In genomic region chr10:125896646-125897045, GRCm38 (mm10) we compare ENCODE assay signal across 23 mouse cellular contexts.
A peak's percentile ranks its signal among the peaks of the same experiment; 100 is the strongest.
DNase-seq lines count a peak whose midpoint lies in the region; ATAC-seq lines count a peak whose summit lies in the region.
"Had no signal": no experiment of that assay in that cellular context is flagged by ENCODE, and none has a peak within 500 bp of the region (broad histone marks: within the 10 kb centered on the region; RNA-seq: fewer than 3 reads in every experiment).

No protein-coding gene starts in this region.

- H3K9me3 ChIP-seq in kidney, embryonic 16.5 days (ENCODE audit: low read length) = no peaks in the 10 kb centered on the region
- H3K9me3 ChIP-seq: embryonic facial prominence, embryonic 12.5 days; forebrain, embryonic 12.5 days; heart, embryonic 15.5 days; hindbrain, embryonic 10.5 days had no signal

- 28% methylated on average over 5 of the region's 5 CpGs for WGBS in kidney, embryonic 16.5 days

- no peak overlapping the region for H3K4me3 ChIP-seq in kidney, embryonic 16.5 days (ENCODE audit: low read length)
- H3K4me3 ChIP-seq: embryonic facial prominence, embryonic 12.5 days; forebrain, embryonic 12.5 days; heart, adult 2 months; heart, embryonic 15.5 days; hindbrain, embryonic 10.5 days had no signal

- peak; percentile 84 for ATAC-seq in kidney, embryonic 16.5 days (ENCODE audit: low FRiP score, low TSS enrichment)
- ATAC-seq: CD4-positive, CD25-positive, alpha-beta regulatory T cell, adult 4 months; forebrain, embryonic 16.5 days had no signal

- peaks cover 6% of the 10 kb centered on the region for H3K4me1 ChIP-seq in kidney, embryonic 16.5 days (ENCODE audit: insufficient read depth, low read length)
- H3K4me1 ChIP-seq: forebrain, embryonic 12.5 days; heart, embryonic 15.5 days had no signal

- peak; percentile 41 for DNase-seq in embryo, embryonic 10 days (ENCODE audit: low spot score)
- no peak for DNase-seq in embryo, embryonic 10.5 days (ENCODE audit: low spot score)
- no peak for DNase-seq in kidney, postnatal 25 days
- DNase-seq in retina, postnatal 1 day = peak; percentile 41
- no peak for DNase-seq in retina, embryonic 14.5 days (ENCODE audit: low spot score)
- DNase-seq in adrenal gland, adult 2 months = no peak
- DNase-seq: adrenal gland, postnatal 10 days; B cell, adult 2 months; cerebellum, adult 11-12 months; cerebellum, adult 9-10 months; cerebellum, postnatal 25 days; gastrocnemius, postnatal 14 days; heart, adult 2 months had no signal

- no peaks in the 10 kb centered on the region for H3K27me3 ChIP-seq in kidney, embryonic 16.5 days (ENCODE audit: insufficient read depth, low read length)
- H3K27me3 ChIP-seq: embryonic facial prominence, embryonic 12.5 days; forebrain, embryonic 12.5 days; heart, embryonic 15.5 days had no signal

- no peak overlapping the region for H3K9ac ChIP-seq in kidney, embryonic 16.5 days (replicated peaks; ENCODE audit: low read length)
- H3K9ac ChIP-seq: embryonic facial prominence, embryonic 12.5 days; forebrain, embryonic 12.5 days; heart, embryonic 15.5 days; hindbrain, embryonic 14.5 days had no signal

- H3K36me3 ChIP-seq in kidney, embryonic 16.5 days (ENCODE audit: insufficient read depth, low read length) = no peaks in the 10 kb centered on the region
- H3K36me3 ChIP-seq: embryonic facial prominence, embryonic 12.5 days; forebrain, embryonic 12.5 days; G1E; heart, embryonic 15.5 days; hindbrain, embryonic 10.5 days had no signal

- no peak overlapping the region for H3K4me2 ChIP-seq in kidney, embryonic 16.5 days (replicated peaks; ENCODE audit: low read depth, low read length)
- H3K4me2 ChIP-seq: embryonic facial prominence, embryonic 12.5 days; forebrain, embryonic 12.5 days; heart, embryonic 11.5 days; heart, embryonic 15.5 days; hindbrain, embryonic 14.5 days had no signal

- H3K27ac ChIP-seq in kidney, embryonic 16.5 days (ENCODE audit: low read length) = peak overlapping the region; percentile 60
- H3K27ac ChIP-seq: embryonic facial prominence, embryonic 12.5 days; forebrain, embryonic 12.5 days; heart, adult 2 months; heart, embryonic 15.5 days; hindbrain, embryonic 10.5 days; hindbrain, embryonic 14.5 days had no signal

Comparison
In these comparisons a context has a peak if more than half of its experiments do, and no peak if none do; other contexts are left out.
1. DNase-seq: peak in embryo, embryonic 10 days (single experiment) and retina, postnatal 1 day (single experiment); none in embryo, embryonic 10.5 days (single experiment), kidney, postnatal 25 days (0 of 2), retina, embryonic 14.5 days (single experiment) and adrenal gland, adult 2 months (single experiment).